16 mouse cellular contexts compared by ENCODE assay signal in genomic region chr4:48461060-48461459, GRCm38 (mm10).
"Had no signal": no experiment of that assay in that cellular context is flagged by ENCODE, and none has a peak within 500 bp of the region (broad histone marks: within the 10 kb centered on the region; RNA-seq: fewer than 3 reads in every experiment).

No protein-coding gene starts in this region.

- DNase-seq: lung, adult 2 months; lung, postnatal 14 days; lung, postnatal 36 days; midbrain, embryonic 14.5 days; right cerebral cortex, postnatal 14 days; thymus, adult 18-20 months; thymus, postnatal 14 days; thymus, postnatal 36 days had no signal

- H3K27me3 ChIP-seq: lung, embryonic 15.5 days; megakaryocyte, embryonic 14.5 days; midbrain, embryonic 12.5 days; neural tube, embryonic 12.5 days; stomach, embryonic 15.5 days had no signal

- ATAC-seq: lung, postnatal 0 days had no signal

- H3K9me3 ChIP-seq: lung, embryonic 15.5 days; megakaryocyte, embryonic 14.5 days; midbrain, embryonic 12.5 days; neural tube, embryonic 12.5 days; stomach, embryonic 15.5 days had no signal

- H3K4me1 ChIP-seq: lung, embryonic 15.5 days; megakaryocyte, embryonic 14.5 days; midbrain, embryonic 12.5 days; neural tube, embryonic 12.5 days; stomach, embryonic 15.5 days had no signal

- H3K4me3 ChIP-seq: lung, embryonic 15.5 days; megakaryocyte, embryonic 14.5 days; midbrain, embryonic 12.5 days; neural tube, embryonic 12.5 days; stomach, embryonic 15.5 days had no signal

- H3K27ac ChIP-seq: liver, embryonic 14.5 days; lung, embryonic 15.5 days; macrophage; midbrain, embryonic 12.5 days; neural tube, embryonic 12.5 days; stomach, embryonic 15.5 days had no signal

- H3K9ac ChIP-seq: liver, embryonic 14.5 days; lung, embryonic 15.5 days; midbrain, embryonic 12.5 days; neural tube, embryonic 12.5 days; stomach, embryonic 15.5 days had no signal

- H3K4me2 ChIP-seq: lung, embryonic 15.5 days; midbrain, embryonic 12.5 days; neural tube, embryonic 12.5 days; stomach, embryonic 15.5 days had no signal
